Mouse (Mus musculus): ENCODE results near the gene Mkrn1.

GRCm38 (mm10) chr6:39397046-39397445 lies 23.2 kb downstream of the Mkrn1 start:
- no peak for TF ChIP-seq USF1 (IDR thresholded peaks at IDR 0.05; ENCODE audit: low read depth)
- no peak for TF ChIP-seq POLR2A (IDR thresholded peaks at IDR 0.05; ENCODE audit: insufficient read length, low read depth)
- no peak for TF ChIP-seq REST (IDR thresholded peaks at IDR 0.05; ENCODE audit: insufficient read depth, insufficient read length)
- no peak for TF ChIP-seq MAX (IDR thresholded peaks at IDR 0.05; ENCODE audit: low read depth)
- TF ChIP-seq E2F4 (IDR thresholded peaks at IDR 0.05; ENCODE audit: insufficient read depth): no peak
- no peak for TF ChIP-seq MYOD1 (IDR thresholded peaks at IDR 0.05; ENCODE audit: control insufficient read depth in 1 of 3, insufficient read length in 2 of 3, low read depth in 2 of 3)
- no peak for TF ChIP-seq TCF12 (IDR thresholded peaks at IDR 0.05; ENCODE audit: insufficient read depth, poor library complexity, severe bottlenecking)
- no peak for TF ChIP-seq TCF3 (IDR thresholded peaks at IDR 0.05; ENCODE audit: insufficient read length, low read depth)
- TF ChIP-seq MYOG (IDR thresholded peaks at IDR 0.05; ENCODE audit: control insufficient read depth in 1 of 3, insufficient read depth in 1 of 3, insufficient read length in 2 of 3, low read depth in 2 of 3): no peak
- no peak for TF ChIP-seq SRF (IDR thresholded peaks at IDR 0.05; ENCODE audit: control insufficient read depth, insufficient read length, low read depth)
